Comparison of ENCODE assay signal across 17 mouse cellular contexts in genomic region chr4:119614078-119614477, GRCm38 (mm10). TPM values are rescaled to one million over a fixed set of nuclear protein-coding genes. Genes with fewer than 3 reads are reported as not detected.
DNase-seq lines count a peak whose midpoint lies in the region; ATAC-seq and TF ChIP-seq lines count a peak whose summit lies in the region.
"Had no signal": no experiment of that assay in that cellular context is flagged by ENCODE, and none has a peak within 500 bp of the region (broad histone marks: within the 10 kb centered on the region; RNA-seq: fewer than 3 reads in every experiment).

No protein-coding gene starts in this region.

- no peak for TF ChIP-seq RAD21 in CH12.LX (IDR thresholded peaks at IDR 0.05; ENCODE audit: low read depth, low read length)

- H3K36me3 ChIP-seq in hindbrain, embryonic 16.5 days (ENCODE audit: control insufficient read depth, insufficient read depth, low read length): no peaks in the 10 kb centered on the region
- H3K36me3 ChIP-seq in hindbrain, embryonic 14.5 days (replicated peaks; ENCODE audit: control insufficient read depth, insufficient read depth): peaks cover 5% of the 10 kb centered on the region
- peaks cover 4 to 33% of the 10 kb centered on the region in 2 experiments for H3K36me3 ChIP-seq in CH12.LX (replicated peaks in 1 of 2; ENCODE audit: control insufficient read depth in 1 of 2, insufficient read depth in 1 of 2, low read length in 1 of 2)
- H3K36me3 ChIP-seq in forebrain, embryonic 11.5 days (ENCODE audit: control insufficient read depth, insufficient read depth, low read length): no peaks in the 10 kb centered on the region

- H3K79me2 ChIP-seq in CH12.LX (replicated peaks; ENCODE audit: control insufficient read depth, extremely low read depth, insufficient read depth, poor library complexity, severe bottlenecking): no peaks in the 10 kb centered on the region; the same call in 1 of the 2 replicates

- no peak for TF ChIP-seq EP300 in CH12.LX (IDR thresholded peaks at IDR 0.05; ENCODE audit: low read length)

- in situ Hi-C loops in CH12.LX (cut with MboI; ENCODE audit: low pct_ligation_motif_present, low pct_unique_long_range_greater_than_20kb, low sequenced_read_pairs): no loop called here

- H3K27ac ChIP-seq in hindbrain, embryonic 16.5 days (ENCODE audit: low read depth, low read length): no peak overlapping the region
- no peak overlapping the region for H3K27ac ChIP-seq in hindbrain, embryonic 14.5 days
- H3K27ac ChIP-seq in CH12.LX (ENCODE audit: insufficient read depth, low read depth): peak overlapping the region; percentile 59
- H3K27ac ChIP-seq in forebrain, embryonic 11.5 days (ENCODE audit: low read depth, low read length): no peak overlapping the region
- H3K27ac ChIP-seq: forebrain, embryonic 10.5 days; layer of hippocampus, adult 2 months had no signal

- no peak for TF ChIP-seq POLR2A in CH12.LX (IDR thresholded peaks at IDR 0.05; ENCODE audit: low read depth, low read length)

- H3K9me3 ChIP-seq in hindbrain, embryonic 16.5 days (ENCODE audit: control insufficient read depth, low read length): no peaks in the 10 kb centered on the region
- no peaks in the 10 kb centered on the region for H3K9me3 ChIP-seq in hindbrain, embryonic 14.5 days (ENCODE audit: control insufficient read depth, low read length)
- H3K9me3 ChIP-seq in CH12.LX (replicated peaks; ENCODE audit: low read length): no peaks in the 10 kb centered on the region
- no peaks in the 10 kb centered on the region for H3K9me3 ChIP-seq in forebrain, embryonic 11.5 days (ENCODE audit: control insufficient read depth, low read length)
- H3K9me3 ChIP-seq: forebrain, embryonic 10.5 days had no signal

- H3K4me2 ChIP-seq in hindbrain, embryonic 16.5 days (ENCODE audit: low read length): no peak overlapping the region
- no peak overlapping the region for H3K4me2 ChIP-seq in hindbrain, embryonic 14.5 days (replicated peaks)
- no peak overlapping the region for H3K4me2 ChIP-seq in CH12.LX (ENCODE audit: insufficient read depth, low read depth, poor library complexity, severe bottlenecking)
- H3K4me2 ChIP-seq in forebrain, embryonic 11.5 days (ENCODE audit: low read depth, low read length, severe bottlenecking): no peak overlapping the region

- ATAC-seq in hindbrain, embryonic 16.5 days: peak; percentile 54; the same call in 1 of the 2 replicates
- ATAC-seq in hindbrain, embryonic 14.5 days (ENCODE audit: low FRiP score): no peak
- peak; percentile 63 for ATAC-seq in megakaryocyte progenitor cell, adult 5-6 weeks (replicated peaks; ENCODE audit: poor library complexity)
- no peak for ATAC-seq in forebrain, embryonic 11.5 days (replicated peaks; ENCODE audit: low FRiP score)

- dilution Hi-C loops in CH12.LX (cut with MboI; ENCODE audit: extremely low pct_ligation_motif_present, extremely low pct_unique_long_range_greater_than_20kb, low sequenced_read_pairs): no loop called here

- H3K9ac ChIP-seq in hindbrain, embryonic 16.5 days (ENCODE audit: low read depth, low read length): no peak overlapping the region
- H3K9ac ChIP-seq in hindbrain, embryonic 14.5 days: no peak overlapping the region
- peak overlapping the region; percentile 48 for H3K9ac ChIP-seq in CH12.LX (ENCODE audit: insufficient read depth, low read depth)
- H3K9ac ChIP-seq in forebrain, embryonic 11.5 days (ENCODE audit: low read length): no peak overlapping the region

- no peaks in the 10 kb centered on the region for H3K27me3 ChIP-seq in hindbrain, embryonic 16.5 days (replicated peaks; ENCODE audit: control insufficient read depth, insufficient read depth, low read length)
- H3K27me3 ChIP-seq in hindbrain, embryonic 14.5 days (ENCODE audit: control insufficient read depth, insufficient read depth, low read length): no peaks in the 10 kb centered on the region
- H3K27me3 ChIP-seq in CH12.LX (replicated peaks): no peaks in the 10 kb centered on the region
- no peaks in the 10 kb centered on the region for H3K27me3 ChIP-seq in forebrain, embryonic 11.5 days (ENCODE audit: control insufficient read depth, insufficient read depth, low read length)

- no peak overlapping the region for H3K4me3 ChIP-seq in hindbrain, embryonic 16.5 days (ENCODE audit: low read length)
- no peak overlapping the region for H3K4me3 ChIP-seq in hindbrain, embryonic 14.5 days (replicated peaks; ENCODE audit: low read length)
- no peak overlapping the region for H3K4me3 ChIP-seq in CH12.LX (replicated peaks in 1 of 3; ENCODE audit: low read depth in 2 of 3, low read length in 2 of 3, poor library complexity in 1 of 3)
- H3K4me3 ChIP-seq in forebrain, embryonic 11.5 days (ENCODE audit: low read depth, low read length): no peak overlapping the region
- H3K4me3 ChIP-seq: forebrain, embryonic 10.5 days; layer of hippocampus, adult 2 months had no signal

- TF ChIP-seq CTCF in CH12.LX (conservative IDR thresholded peaks at IDR 0.05 in 1 of 2, IDR thresholded peaks at IDR 0.05 in 1 of 2; ENCODE audit: low read depth in 2 of 2, low read length in 2 of 2): no peak

- WGBS in hindbrain, embryonic 16.5 days: 63% methylated on average over 1 of the region's 1 CpGs
- WGBS in hindbrain, embryonic 14.5 days: 58% methylated on average over 1 of the region's 1 CpGs
- WGBS in forebrain, embryonic 11.5 days: 86% methylated on average over 1 of the region's 1 CpGs

- H3K4me1 ChIP-seq in hindbrain, embryonic 16.5 days (ENCODE audit: control insufficient read depth, insufficient read depth, low read depth, low read length): peaks cover 5% of the 10 kb centered on the region; the same call in 1 of the 2 replicates
- H3K4me1 ChIP-seq in hindbrain, embryonic 14.5 days (replicated peaks; ENCODE audit: control insufficient read depth, insufficient read depth, low read length): no peaks in the 10 kb centered on the region
- H3K4me1 ChIP-seq in CH12.LX (ENCODE audit: control insufficient read depth in 1 of 2, insufficient read depth in 2 of 2): peaks cover 11 to 63% of the 10 kb centered on the region in 2 experiments
- H3K4me1 ChIP-seq in forebrain, embryonic 11.5 days (replicated peaks; ENCODE audit: control insufficient read depth, insufficient read depth, low read length): no peaks in the 10 kb centered on the region
- H3K4me1 ChIP-seq: forebrain, embryonic 10.5 days had no signal

- no peak for DNase-seq in hindbrain, embryonic 14.5 days (ENCODE audit: low spot score)
- DNase-seq in 416B (ENCODE audit: low read depth) (peak; percentile 63), CH12.LX (ENCODE audit: extremely low read depth) (peak; percentile 66)
- DNase-seq in lung, postnatal 36 days: no peak
- no peak for DNase-seq in forebrain, embryonic 11.5 days (ENCODE audit: low spot score)
- DNase-seq: adrenal gland, adult 2 months; cerebellum, postnatal 10 days; heart, postnatal 4 days; right cerebral cortex, postnatal 4 days; thymus, adult 18-20 months had no signal

TF ChIP-seq in CH12.LX, 34 proteins besides CTCF, POLR2A, EP300 and RAD21:
- TF ChIP-seq USF1 (IDR thresholded peaks at IDR 0.05; ENCODE audit: low read depth, low read length): no peak
- TF ChIP-seq TCF12 (IDR thresholded peaks at IDR 0.05; ENCODE audit: low read depth, low read length): peak; percentile 40; the same call in 1 of the 2 replicates
- TF ChIP-seq SIN3A (IDR thresholded peaks at IDR 0.05; ENCODE audit: low read length): 0 out of 2 replicates have a peak, but pooled peaks have one; percentile 10
- no peak for TF ChIP-seq MEF2A (IDR thresholded peaks at IDR 0.05; ENCODE audit: borderline replicate concordance, low read depth, low read length)
- peak; percentile 44 for TF ChIP-seq HCFC1 (IDR thresholded peaks at IDR 0.05; ENCODE audit: low read depth, low read length)
- TF ChIP-seq MAX (IDR thresholded peaks at IDR 0.05; ENCODE audit: low read length): peak; percentile 35; the same call in 1 of the 2 replicates
- TF ChIP-seq ELF1 (IDR thresholded peaks at IDR 0.05; ENCODE audit: low read depth, low read length): peak; percentile 64
- TF ChIP-seq ZMIZ1 (IDR thresholded peaks at IDR 0.05; ENCODE audit: low read depth, low read length): peak; percentile 52; the same call in 1 of the 2 replicates
- TF ChIP-seq JUND (conservative IDR thresholded peaks at IDR 0.05; ENCODE audit: low read depth, low read length): no peak; the same call in 1 of the 2 replicates
- TF ChIP-seq IRF4 (IDR thresholded peaks at IDR 0.05; ENCODE audit: low read depth, low read length): peak; percentile 54
- TF ChIP-seq NRF1 (IDR thresholded peaks at IDR 0.05; ENCODE audit: low read depth, low read length): no peak
- 0 out of 2 replicates have a peak, but pooled peaks have one; percentile 27 for TF ChIP-seq KAT2A (IDR thresholded peaks at IDR 0.05; ENCODE audit: insufficient replicate concordance, low read length)

RNA-seq across cellular contexts. Expression of gene Guca2a, which starts 23.4 kb away (rescaled TPM):
- polyA plus RNA-seq in hindbrain, embryonic 16.5 days (2015; fragmentation: Nextera tagmentation; extraction: Ambion mirVana): not detected in 2 replicates
- polyA plus RNA-seq in hindbrain, embryonic 14.5 days (2014; fragmentation: Nextera tagmentation; extraction: Ambion mirVana): not detected in 2 replicates
- total RNA-seq in CH12.LX (2012; rRNA removed) (not detected in 2 replicates), CH12.LX (2014; rRNA removed) (not detected in 2 replicates)
- polyA plus RNA-seq in CH12.LX (2012; ENCODE audit: insufficient read length, low read depth): not detected in 2 replicates
- not detected in 2 replicates for total RNA-seq in megakaryocyte progenitor cell, adult 5-6 weeks (2015)
- not detected in 2 replicates for total RNA-seq in megakaryocyte progenitor cell, adult 5-6 weeks (2017)
- polyA plus RNA-seq in forebrain, embryonic 11.5 days (2014; fragmentation: Nextera tagmentation; extraction: Ambion mirVana): not detected in 2 replicates
- total RNA-seq: adrenal gland, adult 2 months; heart, postnatal 4 days; layer of hippocampus, adult 2 months; left cerebral cortex, postnatal 10 days; liver, adult 2 months had no signal
- polyA plus RNA-seq: adrenal gland, adult 2 months; embryonic facial prominence, embryonic 11.5 days; forebrain, embryonic 10.5 days had no signal

RNA-seq across cellular contexts. Expression of gene Guca2b, which starts 44.7 kb away (rescaled TPM):
- not detected in 2 replicates for polyA plus RNA-seq in hindbrain, embryonic 16.5 days (2015; fragmentation: Nextera tagmentation; extraction: Ambion mirVana)
- polyA plus RNA-seq in hindbrain, embryonic 14.5 days (2014; fragmentation: Nextera tagmentation; extraction: Ambion mirVana): not detected in 2 replicates
- total RNA-seq in CH12.LX (2012; rRNA removed) (2.3 TPM in 2 replicates), CH12.LX (2014; rRNA removed) (not detected in 2 replicates)
- 1.1 and 1.7 TPM in 2 replicates for polyA plus RNA-seq in CH12.LX (2012; ENCODE audit: insufficient read length, low read depth)
- total RNA-seq in megakaryocyte progenitor cell, adult 5-6 weeks (2015): not detected in 2 replicates
- total RNA-seq in megakaryocyte progenitor cell, adult 5-6 weeks (2017): not detected in 2 replicates
- not detected in 2 replicates for polyA plus RNA-seq in forebrain, embryonic 11.5 days (2014; fragmentation: Nextera tagmentation; extraction: Ambion mirVana)
- total RNA-seq: adrenal gland, adult 2 months; layer of hippocampus, adult 2 months; left cerebral cortex, postnatal 10 days; liver, adult 2 months had no signal
- polyA plus RNA-seq: adrenal gland, adult 2 months; embryonic facial prominence, embryonic 11.5 days; forebrain, embryonic 10.5 days; liver, adult 2 months had no signal

Comparison
In these comparisons a context has a peak if more than half of its experiments do, and no peak if none do; other contexts are left out.
1. ATAC-seq: peak in hindbrain, embryonic 16.5 days (single experiment) and megakaryocyte progenitor cell, adult 5-6 weeks (single experiment); none in hindbrain, embryonic 14.5 days (single experiment) and forebrain, embryonic 11.5 days (single experiment).
2. DNase-seq: peak in 416B (single experiment) and CH12.LX (single experiment); none in hindbrain, embryonic 14.5 days (single experiment), lung, postnatal 36 days (single experiment) and forebrain, embryonic 11.5 days (single experiment).